8 mouse cellular contexts compared by ENCODE assay signal in genomic region chr8:70415540-70416451, GRCm38 (mm10). TPM values are rescaled to one million over a fixed set of nuclear protein-coding genes. Genes with fewer than 3 reads are reported as not detected.
DNase-seq lines count a peak whose midpoint lies in the region; ATAC-seq lines count a peak whose summit lies in the region.

No protein-coding gene starts in this region.

- peak; percentile 47 for ATAC-seq in intestine, embryonic 16.5 days
- ATAC-seq in lung, embryonic 16.5 days (ENCODE audit: low read depth): peak; percentile 31; the same call in 1 of the 2 replicates
- no peak for ATAC-seq in monocyte, adult 5-6 weeks (replicated peaks; ENCODE audit: insufficient number of reproducible peaks, low FRiP score, low TSS enrichment, poor library complexity, severe bottlenecking)

- no peak overlapping the region for H3K9ac ChIP-seq in intestine, embryonic 16.5 days (ENCODE audit: low read depth, low read length)
- H3K9ac ChIP-seq in lung, embryonic 16.5 days (ENCODE audit: low read length): no peak overlapping the region

- H3K4me3 ChIP-seq in embryonic facial prominence, embryonic 10.5 days: no peak overlapping the region
- no peak overlapping the region for H3K4me3 ChIP-seq in intestine, embryonic 16.5 days (ENCODE audit: low read length)
- no peak overlapping the region for H3K4me3 ChIP-seq in lung, embryonic 16.5 days (ENCODE audit: low read length)

- WGBS in embryonic facial prominence, embryonic 10.5 days: 66% methylated on average over 8 of the region's 8 CpGs
- WGBS in intestine, embryonic 16.5 days: 69% methylated on average over 8 of the region's 8 CpGs
- WGBS in lung, embryonic 16.5 days: 72% methylated on average over 8 of the region's 8 CpGs

- 0 out of 2 replicates have a peak overlapping the region, but pooled peaks have one; percentile 8 for H3K27ac ChIP-seq in embryonic facial prominence, embryonic 10.5 days (replicated peaks)
- no peak overlapping the region for H3K27ac ChIP-seq in intestine, embryonic 16.5 days (ENCODE audit: low read length)
- no peak overlapping the region for H3K27ac ChIP-seq in lung, embryonic 16.5 days (ENCODE audit: low read length)

- no peak overlapping the region for H3K4me2 ChIP-seq in intestine, embryonic 16.5 days (ENCODE audit: low read depth, low read length)
- no peak overlapping the region for H3K4me2 ChIP-seq in lung, embryonic 16.5 days (ENCODE audit: low read depth, low read length)

- peaks cover 48% of the 10 kb centered on the region for H3K4me1 ChIP-seq in embryonic facial prominence, embryonic 10.5 days
- H3K4me1 ChIP-seq in intestine, embryonic 16.5 days (ENCODE audit: control insufficient read depth, insufficient read depth, low read length): peaks cover 42% of the 10 kb centered on the region
- H3K4me1 ChIP-seq in lung, embryonic 16.5 days (replicated peaks; ENCODE audit: control insufficient read depth, insufficient read depth, low read length): peaks cover 23% of the 10 kb centered on the region

- DNase-seq in layer of hippocampus, adult 9-11 months: peak; percentile 52
- DNase-seq in layer of hippocampus, adult 9-10 months (ENCODE audit: low spot score): no peak
- DNase-seq in R1 (ENCODE audit: low read depth, low spot score): peak; percentile 77
- peak; percentile 57 for DNase-seq in embryonic facial prominence, embryonic 10.5 days (ENCODE audit: low spot score)
- peak; percentile 59 for DNase-seq in splenic B cell, adult 2 months (ENCODE audit: low read depth, low spot score)

- no peaks in the 10 kb centered on the region for H3K9me3 ChIP-seq in embryonic facial prominence, embryonic 10.5 days
- no peaks in the 10 kb centered on the region for H3K9me3 ChIP-seq in intestine, embryonic 16.5 days (ENCODE audit: control insufficient read depth, low read length)
- no peaks in the 10 kb centered on the region for H3K9me3 ChIP-seq in lung, embryonic 16.5 days (ENCODE audit: control insufficient read depth, low read length)

- peaks cover 11% of the 10 kb centered on the region; the same call in 1 of the 2 replicates for H3K36me3 ChIP-seq in embryonic facial prominence, embryonic 10.5 days (replicated peaks)
- H3K36me3 ChIP-seq in intestine, embryonic 16.5 days (ENCODE audit: control insufficient read depth, insufficient read depth, low read length): no peaks in the 10 kb centered on the region
- H3K36me3 ChIP-seq in lung, embryonic 16.5 days (ENCODE audit: control insufficient read depth, insufficient read depth, low read length): no peaks in the 10 kb centered on the region
- no peaks in the 10 kb centered on the region for H3K36me3 ChIP-seq in splenic B cell, adult 2 months (ENCODE audit: control insufficient read depth, insufficient read depth, low read length, poor library complexity, severe bottlenecking)

- H3K27me3 ChIP-seq in embryonic facial prominence, embryonic 10.5 days (replicated peaks; ENCODE audit: low read depth, poor library complexity, severe bottlenecking): 0 out of 2 replicates have a peak, but pooled peaks cover 7% of the 10 kb centered on the region
- no peaks in the 10 kb centered on the region for H3K27me3 ChIP-seq in intestine, embryonic 16.5 days (replicated peaks; ENCODE audit: control insufficient read depth, insufficient read depth, low read length)
- H3K27me3 ChIP-seq in lung, embryonic 16.5 days (ENCODE audit: control insufficient read depth, insufficient read depth, low read depth, low read length): no peaks in the 10 kb centered on the region
- H3K27me3 ChIP-seq in splenic B cell, adult 2 months (ENCODE audit: control insufficient read depth, insufficient read depth, low read length, poor library complexity, severe bottlenecking): no peaks in the 10 kb centered on the region

RNA-seq across cellular contexts. Expression of gene Crtc1, which starts 23.6 kb away (rescaled TPM):
- polyA plus RNA-seq in embryonic facial prominence, embryonic 10.5 days (2016; fragmentation: Nextera tagmentation; extraction: Ambion mirVana): 17.3 and 20.6 TPM in 2 replicates
- polyA plus RNA-seq in intestine, embryonic 16.5 days (2015; fragmentation: Nextera tagmentation; extraction: Ambion mirVana): 12.9 and 16.4 TPM in 2 replicates
- polyA plus RNA-seq in lung, embryonic 16.5 days (2015; fragmentation: Nextera tagmentation; extraction: Ambion mirVana): 13.9 and 15.4 TPM in 2 replicates
- 1.8 to 7.0 TPM (median 6.5 TPM) in 3 replicates for total RNA-seq in monocyte, adult 5-6 weeks (2017)

RNA-seq across cellular contexts. Expression of gene Comp, which starts 42.4 kb away (rescaled TPM):
- 0.19 and 0.37 TPM in 2 replicates for polyA plus RNA-seq in embryonic facial prominence, embryonic 10.5 days (2016; fragmentation: Nextera tagmentation; extraction: Ambion mirVana)
- polyA plus RNA-seq in intestine, embryonic 16.5 days (2015; fragmentation: Nextera tagmentation; extraction: Ambion mirVana): 0.39 and 0.51 TPM in 2 replicates
- 0.68 and 0.75 TPM in 2 replicates for polyA plus RNA-seq in lung, embryonic 16.5 days (2015; fragmentation: Nextera tagmentation; extraction: Ambion mirVana)
- 0.11 to 4.1 TPM (median 0.19 TPM) in 3 replicates for total RNA-seq in monocyte, adult 5-6 weeks (2017)
